Mouse (Mus musculus) forebrain, embryonic 10.5 days (tissue): ENCODE measurements at regions not wholly inside any gene's neighbourhood (a gene's known extent, or its start where the extent isn't known, plus 50 kb on each side); places are given as distances from the start of the nearest gene placed in this dataset.

Source experiments
- DNase-seq: peaks from one replicate; pipeline ENCODE4 v3.0.0-alpha.2; 2017; ENCODE audit warnings: low spot score; ENCODE audit errors: extremely low spot score
- H3K27ac ChIP-seq: fragments of 300-500 bp; sonication (generic); 2 replicates; pipeline ENCODE4 v1.5.1; 2016; ENCODE audit warnings: mild to moderate bottlenecking
- H3K27me3 ChIP-seq: fragments of 300-500 bp; sonication (generic); 2 replicates; pipeline ENCODE4 v1.6.1; 2016; ENCODE audit warnings: mild to moderate bottlenecking; ENCODE audit not compliant: poor library complexity, severe bottlenecking
- H3K36me3 ChIP-seq: fragments of 300-500 bp; sonication (generic); replicated peaks from 2 replicates; pipeline ENCODE4 v1.6.1; 2016; ENCODE audit warnings: mild to moderate bottlenecking, moderate library complexity
- H3K4me1 ChIP-seq: fragments of 300-500 bp; sonication (generic); 2 replicates; pipeline ENCODE4 v1.6.1; 2016
- H3K4me3 ChIP-seq: fragments of 300-500 bp; sonication (generic); 2 replicates; pipeline ENCODE4 v1.5.1; 2016; ENCODE audit warnings: mild to moderate bottlenecking, moderate library complexity
- H3K9me3 ChIP-seq: fragments of 300-500 bp; sonication (generic); 2 replicates; pipeline ENCODE4 v1.6.1; 2016; ENCODE audit warnings: mild to moderate bottlenecking, moderate library complexity
- WGBS: fragments of 180-500 bp; shearing (Covaris S2); methylation state at CpG from one replicate; pipeline ENCODE4 v1.1.7; 2016; 5-methylcytosine and 5-hydroxymethylcytosine counted together

- Histone ChIP-seq H3K9me3 (no peaks in the 10 kb centered on the region), H3K27ac (no peak overlapping the region), H3K4me1 (peaks cover 11% of the 10 kb centered on the region), H3K27me3 (no peaks in the 10 kb centered on the region), H3K4me3 (no peak overlapping the region), H3K36me3 (no peaks in the 10 kb centered on the region)
- DNase-seq: no peak
- 86% methylated on average over 5 of the region's 5 CpGs for WGBS
Observed at GRCm38 (mm10) chr16:95851907-95852306, 138.9 kb downstream of the Psmg1 start.

GRCm38 (mm10) chr16:95848555-95849082 is 142.1 kb downstream of the Psmg1 start:
- no peak for DNase-seq
- Histone ChIP-seq H3K27me3 (no peaks in the 10 kb centered on the region), H3K4me1 (peaks cover 24% of the 10 kb centered on the region), H3K27ac (no peak overlapping the region), H3K9me3 (no peaks in the 10 kb centered on the region), H3K36me3 (no peaks in the 10 kb centered on the region), H3K4me3 (no peak overlapping the region)
- 64% methylated on average over 6 of the region's 6 CpGs for WGBS

GRCm38 (mm10) chr16:95847765-95848483 is 142.8 kb downstream of the Psmg1 start:
- H3K27me3 ChIP-seq: no peaks in the 10 kb centered on the region
- no peak overlapping the region for H3K27ac ChIP-seq
- peaks cover 24% of the 10 kb centered on the region for H3K4me1 ChIP-seq
- H3K4me3 ChIP-seq: no peak overlapping the region
- H3K36me3 ChIP-seq: no peaks in the 10 kb centered on the region
- no peaks in the 10 kb centered on the region for H3K9me3 ChIP-seq
- DNase-seq: no peak
- 64% methylated on average over 3 of the region's 3 CpGs for WGBS

- no peaks in the 10 kb centered on the region for H3K36me3 ChIP-seq
- no peak overlapping the region for H3K4me3 ChIP-seq
- peaks cover 24% of the 10 kb centered on the region for H3K4me1 ChIP-seq
- DNase-seq: no peak
- peak overlapping the region; percentile 35; the same call in 1 of the 2 replicates for H3K27ac ChIP-seq
- H3K9me3 ChIP-seq: no peaks in the 10 kb centered on the region
- H3K27me3 ChIP-seq: no peaks in the 10 kb centered on the region
- 67% methylated on average over 10 of the region's 10 CpGs for WGBS
Observed at GRCm38 (mm10) chr16:95845323-95845860, 143.5 kb downstream of the Ets2 start.

DNA sequence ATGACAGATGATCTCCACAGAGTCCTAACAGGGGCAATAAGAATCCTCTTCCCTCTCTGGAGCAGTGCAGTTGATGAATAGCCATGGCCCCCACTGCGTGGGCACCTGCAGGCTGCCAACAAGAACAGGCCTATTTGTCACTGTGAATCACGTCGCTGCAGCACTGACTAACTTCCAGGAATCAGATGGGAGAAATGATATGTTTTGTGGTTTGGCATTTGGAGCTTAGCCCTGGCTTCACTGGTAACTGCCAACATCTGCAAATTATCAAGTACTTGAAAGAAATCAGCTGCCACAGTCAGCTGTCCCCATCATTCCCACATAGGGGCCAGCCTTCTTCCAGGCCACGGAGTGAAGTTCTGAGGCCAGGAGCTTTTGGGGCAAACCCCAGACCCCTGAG is 142.8 kb downstream of the Ets2 start:
- H3K36me3 ChIP-seq: no peaks in the 10 kb centered on the region
- WGBS: 70% methylated on average over 4 of the region's 4 CpGs
- no peak overlapping the region for H3K27ac ChIP-seq
- peaks cover 24% of the 10 kb centered on the region for H3K4me1 ChIP-seq
- no peak for DNase-seq
- H3K27me3 ChIP-seq: no peaks in the 10 kb centered on the region
- H3K4me3 ChIP-seq: no peak overlapping the region
- no peaks in the 10 kb centered on the region for H3K9me3 ChIP-seq

GRCm38 (mm10) chr16:95842766-95843165 is 140.9 kb downstream of the Ets2 start:
- Histone ChIP-seq H3K9me3 (no peaks in the 10 kb centered on the region), H3K4me3 (no peak overlapping the region), H3K27ac (no peak overlapping the region), H3K36me3 (no peaks in the 10 kb centered on the region), H3K27me3 (no peaks in the 10 kb centered on the region), H3K4me1 (peaks cover 14% of the 10 kb centered on the region)
- WGBS: 93% methylated on average over 3 of the region's 3 CpGs
- DNase-seq: no peak

DNA sequence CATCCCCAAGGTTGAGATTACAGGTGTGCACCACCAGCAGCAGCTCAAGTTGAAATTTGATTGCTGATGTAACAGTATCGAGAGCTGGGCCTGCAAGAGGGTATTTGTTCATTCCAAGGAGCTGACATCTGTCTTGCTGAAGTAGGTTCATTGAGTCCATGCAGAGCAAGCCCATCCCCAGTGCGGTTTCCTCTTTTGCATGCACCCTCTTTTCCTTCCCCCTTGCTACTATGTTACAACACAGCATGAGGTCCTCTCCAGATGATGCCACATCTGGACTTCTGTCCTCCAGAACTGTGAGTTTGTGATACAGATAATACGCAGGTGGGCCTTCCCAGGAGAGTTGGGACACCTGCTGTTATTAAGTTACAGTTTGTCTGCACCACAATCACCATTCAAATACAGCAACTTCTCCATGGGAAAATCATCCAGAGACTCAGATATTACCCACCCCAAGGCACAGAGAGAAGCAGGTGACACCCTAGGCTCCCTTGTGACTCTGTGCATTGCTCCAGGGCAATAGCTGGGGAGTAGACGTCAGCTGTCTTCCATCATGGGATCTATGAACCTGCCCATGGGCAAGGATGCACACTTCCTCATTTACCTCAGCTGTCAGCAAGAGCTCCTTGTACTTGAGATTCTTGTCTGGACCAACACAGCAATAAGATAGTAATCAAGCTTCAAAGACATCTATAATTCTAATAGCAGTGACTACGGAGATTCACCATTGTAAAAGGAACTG is 137.8 kb downstream of the Ets2 start:
- H3K4me1 ChIP-seq: peaks cover 7% of the 10 kb centered on the region
- 91% methylated on average over 5 of the region's 5 CpGs for WGBS
- no peak overlapping the region for H3K27ac ChIP-seq
- DNase-seq: no peak
- no peaks in the 10 kb centered on the region for H3K9me3 ChIP-seq
- no peak overlapping the region for H3K4me3 ChIP-seq
- no peaks in the 10 kb centered on the region for H3K36me3 ChIP-seq
- H3K27me3 ChIP-seq: no peaks in the 10 kb centered on the region

DNA sequence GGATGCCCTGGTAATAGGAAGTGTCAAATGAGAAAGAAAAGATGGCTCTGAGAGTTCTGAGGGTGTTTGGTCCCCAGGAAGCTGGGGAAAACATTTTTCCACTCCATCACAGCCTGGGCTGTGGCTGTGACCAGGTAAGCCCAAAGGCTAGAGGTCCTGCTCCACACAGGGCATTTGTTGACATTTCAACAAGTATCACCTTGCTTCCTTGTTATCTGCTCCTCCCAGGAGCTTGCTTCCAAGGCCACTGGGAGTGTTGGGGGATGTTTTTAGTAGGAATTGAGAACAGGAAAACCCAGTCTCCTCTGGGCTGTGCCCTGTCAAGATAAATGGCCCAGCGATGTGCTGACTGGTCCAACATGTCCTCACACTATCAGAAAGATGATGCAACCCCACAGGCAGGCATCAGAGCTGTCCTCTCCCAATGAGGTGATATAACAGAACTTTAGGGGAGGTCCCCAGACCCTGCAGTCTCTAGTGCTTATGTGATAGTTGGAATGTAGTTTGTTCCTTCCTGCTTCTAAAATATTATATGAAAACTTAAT is 137.1 kb downstream of the Ets2 start:
- Histone ChIP-seq H3K36me3 (no peaks in the 10 kb centered on the region), H3K4me1 (peaks cover 12% of the 10 kb centered on the region), H3K27ac (no peak overlapping the region), H3K9me3 (no peaks in the 10 kb centered on the region), H3K27me3 (no peaks in the 10 kb centered on the region), H3K4me3 (no peak overlapping the region)
- no peak for DNase-seq
- WGBS: 81% methylated on average over 1 of the region's 1 CpGs

DNA sequence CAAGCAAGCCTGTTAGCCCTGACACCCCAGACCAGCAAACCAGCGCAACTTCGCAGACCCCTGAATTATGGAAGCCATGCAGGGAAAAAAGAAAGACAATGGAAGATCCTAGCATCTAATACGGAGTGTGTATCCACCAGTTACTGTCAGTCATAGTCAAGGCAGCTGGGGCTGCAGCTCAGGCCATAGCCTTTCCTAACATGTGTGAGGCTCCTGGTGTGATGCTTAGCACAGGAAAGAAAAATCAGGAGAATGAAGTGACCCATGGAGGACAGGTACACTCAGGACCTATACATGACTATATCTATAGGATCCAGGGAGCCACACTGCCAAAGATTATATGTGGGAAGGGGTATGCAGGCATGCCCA is 136.6 kb downstream of the Ets2 start:
- WGBS: 96% methylated on average over 3 of the region's 3 CpGs
- Histone ChIP-seq H3K27ac (no peak overlapping the region), H3K4me1 (peaks cover 14% of the 10 kb centered on the region), H3K9me3 (no peaks in the 10 kb centered on the region), H3K36me3 (no peaks in the 10 kb centered on the region), H3K27me3 (no peaks in the 10 kb centered on the region), H3K4me3 (no peak overlapping the region)
- no peak for DNase-seq

- Histone ChIP-seq H3K27me3 (no peaks in the 10 kb centered on the region), H3K36me3 (no peaks in the 10 kb centered on the region), H3K4me1 (peaks cover 16% of the 10 kb centered on the region), H3K4me3 (no peak overlapping the region), H3K9me3 (no peaks in the 10 kb centered on the region), H3K27ac (no peak overlapping the region)
- no peak for DNase-seq
- 78% methylated on average over 5 of the region's 5 CpGs for WGBS
Observed at GRCm38 (mm10) chr16:95837723-95838477, 136.0 kb downstream of the Ets2 start.

GRCm38 (mm10) chr16:95835941-95836340 is 134.1 kb downstream of the Ets2 start:
- Histone ChIP-seq H3K4me1 (peaks cover 34% of the 10 kb centered on the region), H3K4me3 (no peak overlapping the region), H3K27me3 (no peaks in the 10 kb centered on the region), H3K36me3 (no peaks in the 10 kb centered on the region), H3K27ac (no peak overlapping the region), H3K9me3 (no peaks in the 10 kb centered on the region)
- DNase-seq: no peak
- 88% methylated on average over 1 of the region's 1 CpGs for WGBS

DNA sequence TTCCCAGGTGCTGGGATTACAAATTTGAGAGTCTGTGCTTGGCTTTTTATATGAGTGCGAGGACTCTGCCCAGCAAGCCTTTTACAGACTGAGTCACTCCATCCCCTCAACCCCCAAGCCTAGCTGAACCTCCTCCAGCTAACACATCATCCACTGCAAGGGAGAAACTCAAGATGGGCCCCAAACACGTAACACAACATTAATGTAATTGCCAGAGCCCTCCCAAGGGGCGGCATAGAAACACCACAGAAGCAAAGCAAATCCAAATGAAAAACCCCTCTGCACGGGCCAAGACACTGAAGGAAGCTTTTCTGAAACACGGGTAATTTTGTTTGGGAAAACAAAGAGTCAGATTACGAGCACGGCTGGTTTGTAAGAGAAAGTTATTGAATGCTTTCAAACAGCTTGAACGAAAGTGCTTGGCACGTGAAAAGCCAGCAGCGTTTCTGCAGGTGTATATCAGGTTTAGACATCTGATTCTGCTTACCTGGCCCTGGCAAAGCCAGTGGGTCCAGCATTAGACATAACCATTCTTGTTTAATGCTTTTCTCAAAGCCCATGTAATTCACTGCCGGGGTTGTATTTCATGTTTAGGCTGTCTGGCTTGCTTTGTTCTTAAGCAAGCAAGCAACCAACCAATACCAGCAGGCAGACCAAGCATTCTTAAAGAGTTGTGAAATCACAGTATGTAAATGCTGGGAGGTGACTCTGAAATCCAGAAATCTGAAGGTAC is 132.8 kb downstream of the Ets2 start:
- Histone ChIP-seq H3K27me3 (no peaks in the 10 kb centered on the region), H3K9me3 (no peaks in the 10 kb centered on the region), H3K27ac (0 out of 2 replicates have a peak overlapping the region, but pooled peaks have one; percentile 11), H3K4me3 (no peak overlapping the region), H3K4me1 (peaks cover 34% of the 10 kb centered on the region), H3K36me3 (no peaks in the 10 kb centered on the region)
- 65% methylated on average over 11 of the region's 11 CpGs for WGBS
- no peak for DNase-seq
